Mouse (Mus musculus): ENCODE data around the gene Fam120b. TPM values are rescaled to one million over a fixed set of nuclear protein-coding genes. Genes with fewer than 3 reads are reported as not detected.

The Fam120b gene
- polyA plus RNA-seq, 1 experiment from 2014 or later: 32.2 TPM

- H3K9me3 ChIP-seq (ENCODE audit: control insufficient read depth, low read length): no peaks in the 10 kb centered on the region
- H3K9ac ChIP-seq (ENCODE audit: low read length): peak overlapping the region; percentile 42
- DNase-seq (ENCODE audit: low spot score, missing footprints) (no peak), ATAC-seq (ENCODE audit: low FRiP score) (no peak)
- peaks cover 8% of the 10 kb centered on the region; the same call in 1 of the 2 replicates for H3K27me3 ChIP-seq (ENCODE audit: control insufficient read depth, insufficient read depth, low read length)
- peak overlapping the region; percentile 71 for H3K27ac ChIP-seq (ENCODE audit: low read depth, low read length)
- peak overlapping the region; percentile 9; the same call in 1 of the 2 replicates for H3K4me3 ChIP-seq (ENCODE audit: low read depth, low read length)
- no peaks in the 10 kb centered on the region for H3K36me3 ChIP-seq (ENCODE audit: control insufficient read depth, insufficient read depth, low read length)
- H3K4me2 ChIP-seq: peak overlapping the region; percentile 56
- WGBS: 3% methylated on average over 1 of the region's 1 CpGs
- peaks cover 73% of the 10 kb centered on the region for H3K4me1 ChIP-seq (ENCODE audit: control insufficient read depth, insufficient read depth, low read length)
Observed at GRCm38 (mm10) chr17:15377901-15378300, 18.1 kb upstream of the Fam120b start.

GRCm38 (mm10) chr17:15378413-15379109 is 17.4 kb upstream of the Fam120b start:
- Histone ChIP-seq H3K9me3 (ENCODE audit: control insufficient read depth, low read length) (no peaks in the 10 kb centered on the region), H3K27ac (ENCODE audit: low read depth, low read length) (peak overlapping the region; percentile 71), H3K36me3 (ENCODE audit: control insufficient read depth, insufficient read depth, low read length) (no peaks in the 10 kb centered on the region), H3K4me3 (ENCODE audit: low read depth, low read length) (0 out of 2 replicates have a peak overlapping the region, but pooled peaks have one; percentile 0), H3K4me2 (peak overlapping the region; percentile 56), H3K9ac (ENCODE audit: low read length) (peak overlapping the region; percentile 42), H3K4me1 (ENCODE audit: control insufficient read depth, insufficient read depth, low read length) (peaks cover 68% of the 10 kb centered on the region), H3K27me3 (ENCODE audit: control insufficient read depth, insufficient read depth, low read length) (peaks cover 8% of the 10 kb centered on the region; the same call in 1 of the 2 replicates)
- ATAC-seq (ENCODE audit: low FRiP score): no peak
- peak; percentile 97 for DNase-seq (ENCODE audit: low spot score, missing footprints)
- WGBS: 3% methylated on average over 15 of the region's 15 CpGs

- H3K36me3 ChIP-seq (ENCODE audit: control insufficient read depth, insufficient read depth, low read length): no peaks in the 10 kb centered on the region
- H3K27ac ChIP-seq (ENCODE audit: low read depth, low read length): peak overlapping the region; percentile 71
- no peaks in the 10 kb centered on the region for H3K9me3 ChIP-seq (ENCODE audit: control insufficient read depth, low read length)
- peaks cover 8% of the 10 kb centered on the region; the same call in 1 of the 2 replicates for H3K27me3 ChIP-seq (ENCODE audit: control insufficient read depth, insufficient read depth, low read length)
- WGBS: 5% methylated on average over 17 of the region's 17 CpGs
- peaks cover 57% of the 10 kb centered on the region for H3K4me1 ChIP-seq (ENCODE audit: control insufficient read depth, insufficient read depth, low read length)
- H3K4me2 ChIP-seq: peak overlapping the region; percentile 65
- no peak for ATAC-seq (ENCODE audit: low FRiP score)
- DNase-seq (ENCODE audit: low spot score, missing footprints): no peak
- peak overlapping the region; percentile 42; the same call in 1 of the 2 replicates for H3K9ac ChIP-seq (ENCODE audit: low read length)
- H3K4me3 ChIP-seq (ENCODE audit: low read depth, low read length): peak overlapping the region; percentile 32
Observed at GRCm38 (mm10) chr17:15379741-15380526, 16.1 kb upstream of the Fam120b start.

GRCm38 (mm10) chr17:15380641-15381051 is 15.4 kb upstream of the Fam120b start:
- H3K9me3 ChIP-seq (ENCODE audit: control insufficient read depth, low read length): no peaks in the 10 kb centered on the region
- H3K36me3 ChIP-seq (ENCODE audit: control insufficient read depth, insufficient read depth, low read length): no peaks in the 10 kb centered on the region
- H3K4me3 ChIP-seq (ENCODE audit: low read depth, low read length): peak overlapping the region; percentile 32
- peak overlapping the region; percentile 65 for H3K4me2 ChIP-seq
- WGBS: under 1% methylated on average over 26 of the region's 27 CpGs
- DNase-seq (ENCODE audit: low spot score, missing footprints): peak; percentile 97
- peak overlapping the region; percentile 87 for H3K27ac ChIP-seq (ENCODE audit: low read depth, low read length)
- H3K4me1 ChIP-seq (ENCODE audit: control insufficient read depth, insufficient read depth, low read length): peaks cover 57% of the 10 kb centered on the region
- peak; percentile 64 for ATAC-seq (ENCODE audit: low FRiP score)
- H3K9ac ChIP-seq (ENCODE audit: low read length): peak overlapping the region; percentile 57
- H3K27me3 ChIP-seq (ENCODE audit: control insufficient read depth, insufficient read depth, low read length): peaks cover 8% of the 10 kb centered on the region; the same call in 1 of the 2 replicates

GRCm38 (mm10) chr17:15381092-15381860 is 14.7 kb upstream of the Fam120b start:
- ATAC-seq (ENCODE audit: low FRiP score): peak; percentile 52
- peaks cover 8% of the 10 kb centered on the region; the same call in 1 of the 2 replicates for H3K27me3 ChIP-seq (ENCODE audit: control insufficient read depth, insufficient read depth, low read length)

GRCm38 (mm10) chr17:15381869-15382660 is 13.9 kb upstream of the Fam120b start:
- H3K9me3 ChIP-seq (ENCODE audit: control insufficient read depth, low read length): no peaks in the 10 kb centered on the region
- no peaks in the 10 kb centered on the region for H3K36me3 ChIP-seq (ENCODE audit: control insufficient read depth, insufficient read depth, low read length)
- peak overlapping the region; percentile 87; the same call in 1 of the 2 replicates for H3K27ac ChIP-seq (ENCODE audit: low read depth, low read length)
- no peak for ATAC-seq (ENCODE audit: low FRiP score)
- H3K4me2 ChIP-seq: peak overlapping the region; percentile 65
- WGBS: 10% methylated on average over 7 of the region's 7 CpGs
- H3K9ac ChIP-seq (ENCODE audit: low read length): no peak overlapping the region
- H3K4me1 ChIP-seq (ENCODE audit: control insufficient read depth, insufficient read depth, low read length): peaks cover 55% of the 10 kb centered on the region
- no peak overlapping the region for H3K4me3 ChIP-seq (ENCODE audit: low read depth, low read length)
- peak; percentile 92 for DNase-seq (ENCODE audit: low spot score, missing footprints)
- H3K27me3 ChIP-seq (ENCODE audit: control insufficient read depth, insufficient read depth, low read length): peaks cover 8% of the 10 kb centered on the region; the same call in 1 of the 2 replicates

More at GRCm38 (mm10) chr17:15381092-15381860, 14.7 kb upstream of the Fam120b start:
- peak overlapping the region; percentile 87 for H3K27ac ChIP-seq (ENCODE audit: low read depth, low read length)
- no peaks in the 10 kb centered on the region for H3K9me3 ChIP-seq (ENCODE audit: control insufficient read depth, low read length)
- peak overlapping the region; percentile 32 for H3K4me3 ChIP-seq (ENCODE audit: low read depth, low read length)
- H3K4me2 ChIP-seq: peak overlapping the region; percentile 65
- peak; percentile 96 for DNase-seq (ENCODE audit: low spot score, missing footprints)
- WGBS: 2% methylated on average over 22 of the region's 22 CpGs
- no peaks in the 10 kb centered on the region for H3K36me3 ChIP-seq (ENCODE audit: control insufficient read depth, insufficient read depth, low read length)
- H3K9ac ChIP-seq (ENCODE audit: low read length): peak overlapping the region; percentile 57
- peaks cover 57% of the 10 kb centered on the region for H3K4me1 ChIP-seq (ENCODE audit: control insufficient read depth, insufficient read depth, low read length)

GRCm38 (mm10) chr17:15383360-15383759 is 12.6 kb upstream of the Fam120b start:
- WGBS: 93% methylated on average over 5 of the region's 5 CpGs
- H3K9ac ChIP-seq (ENCODE audit: low read length): no peak overlapping the region
- no peak overlapping the region for H3K4me3 ChIP-seq (ENCODE audit: low read depth, low read length)
- H3K4me1 ChIP-seq (ENCODE audit: control insufficient read depth, insufficient read depth, low read length): peaks cover 42% of the 10 kb centered on the region
- DNase-seq (ENCODE audit: low spot score, missing footprints) (no peak), ATAC-seq (ENCODE audit: low FRiP score) (no peak)
- H3K36me3 ChIP-seq (ENCODE audit: control insufficient read depth, insufficient read depth, low read length): no peaks in the 10 kb centered on the region
- H3K9me3 ChIP-seq (ENCODE audit: control insufficient read depth, low read length): no peaks in the 10 kb centered on the region
- no peak overlapping the region for H3K4me2 ChIP-seq
- no peak overlapping the region for H3K27ac ChIP-seq (ENCODE audit: low read depth, low read length)
- peaks cover 5% of the 10 kb centered on the region; the same call in 1 of the 2 replicates for H3K27me3 ChIP-seq (ENCODE audit: control insufficient read depth, insufficient read depth, low read length)

- no peak overlapping the region for H3K27ac ChIP-seq (ENCODE audit: low read depth, low read length)
- H3K4me1 ChIP-seq (ENCODE audit: control insufficient read depth, insufficient read depth, low read length): no peaks in the 10 kb centered on the region
- H3K27me3 ChIP-seq (ENCODE audit: control insufficient read depth, insufficient read depth, low read length): no peaks in the 10 kb centered on the region
- H3K4me2 ChIP-seq: no peak overlapping the region
- DNase-seq (ENCODE audit: low spot score, missing footprints) (no peak), ATAC-seq (ENCODE audit: low FRiP score) (no peak)
- no peaks in the 10 kb centered on the region for H3K36me3 ChIP-seq (ENCODE audit: control insufficient read depth, insufficient read depth, low read length)
- no peak overlapping the region for H3K4me3 ChIP-seq (ENCODE audit: low read depth, low read length)
- 78% methylated on average over 4 of the region's 4 CpGs for whole genome bisulfite sequencing
- H3K9ac ChIP-seq (ENCODE audit: low read length): no peak overlapping the region
- no peaks in the 10 kb centered on the region for H3K9me3 ChIP-seq (ENCODE audit: control insufficient read depth, low read length)
Observed at GRCm38 (mm10) chr17:15388892-15389291, 7.1 kb upstream of the Fam120b start.
